Comparison of ENCODE assay signal across 16 mouse cellular contexts in genomic region chr5:122505554-122505953, GRCm38 (mm10). TPM values are rescaled to one million over a fixed set of nuclear protein-coding genes. Genes with fewer than 3 reads are reported as not detected.
DNase-seq lines count a peak whose midpoint lies in the region.
"Had no signal": no experiment of that assay in that cellular context is flagged by ENCODE, and none has a peak within 500 bp of the region (broad histone marks: within the 10 kb centered on the region; RNA-seq: fewer than 3 reads in every experiment).

No protein-coding gene starts in this region.

- peak; percentile 55 for DNase-seq in adrenal gland, postnatal 10 days
- DNase-seq in adrenal gland, adult 2 months: no peak
- peak; percentile 55 for DNase-seq in adrenal gland, postnatal 14 days
- DNase-seq in adrenal gland, postnatal 36 days: no peak
- peak; percentile 25 for DNase-seq in cerebellum, adult 9-11 months
- no peak for DNase-seq in cerebellum, postnatal 4 days (ENCODE audit: low spot score in 2 of 2)
- peak; percentile 83 for DNase-seq in heart, adult 11 months
- DNase-seq in heart, adult 8-10 months (ENCODE audit: low spot score): no peak
- DNase-seq: adrenal gland, adult 8-10 months; adrenal gland, postnatal 25 days; B cell, adult 2 months; cerebellum, adult 11 months; cerebellum, adult 11-12 months; cerebellum, adult 18-20 months; cerebellum, adult 8-10 months; cerebellum, adult 9-10 months had no signal

RNA-seq across cellular contexts. Expression of gene Atp2a2, which starts 3.5 kb away (rescaled TPM):
- 100 to 1,000 TPM; 202 to 226 TPM for total RNA-seq in adrenal gland, postnatal 10 days (2021)
- 100 to 1,000 TPM; 159 to 186 TPM for total RNA-seq in adrenal gland, adult 2 months (2021)
- polyA plus RNA-seq in adrenal gland, adult 2 months (2012; rRNA removed): 50.5 and 66.8 TPM in 2 replicates
- 212 and 220 TPM in 2 replicates for total RNA-seq in adrenal gland, postnatal 14 days (2021)
- 100 to 1,000 TPM; 195 to 199 TPM for total RNA-seq in adrenal gland, postnatal 36 days (2021)
- over 10,000 TPM; 11,934 to 13,904 (median 12,774) TPM for total RNA-seq in heart, adult 8-10 months (2022)

Comparison
In these comparisons a context has a peak if more than half of its experiments do, and no peak if none do; other contexts are left out.
1. DNase-seq: peak in adrenal gland, postnatal 10 days (single experiment), adrenal gland, postnatal 14 days (single experiment), cerebellum, adult 9-11 months (single experiment) and heart, adult 11 months (single experiment); none in adrenal gland, adult 2 months (single experiment), adrenal gland, postnatal 36 days (0 of 2), cerebellum, postnatal 4 days (0 of 2) and heart, adult 8-10 months (single experiment).
2. RNA of gene Atp2a2, which starts 3.5 kb away (total RNA-seq): 11,934 to 13,904 TPM in heart, adult 8-10 months; 202 to 226 TPM in adrenal gland, postnatal 10 days, 212 to 220 TPM in adrenal gland, postnatal 14 days, 195 to 199 TPM in adrenal gland, postnatal 36 days and 159 to 186 TPM in adrenal gland, adult 2 months; every median in the first group is over 10 times any median in the second.